Mouse (Mus musculus) bone marrow, adult 2 months (tissue): ENCODE data around the gene Vps18.

Experiments used
- CTCF ChIP-seq: fragments of 200-500 bp; IDR thresholded peaks from 2 replicates; pipeline ENCODE4 v1.5.1; 2011; ENCODE audit warnings: low read length, control low read depth; ENCODE audit not compliant: control insufficient read depth, insufficient read depth
- POLR2A ChIP-seq: fragments of 200-500 bp; IDR thresholded peaks from 2 replicates; pipeline ENCODE4 v1.6.1; 2011; ENCODE audit warnings: low read depth, mild to moderate bottlenecking, control low read depth, low read length, borderline replicate concordance; ENCODE audit not compliant: control insufficient read depth

GRCm38 (mm10) chr2:119335535-119335934 is 47.0 kb downstream of the Vps18 start:
- no peak for TF ChIP-seq POLR2A
- no peak for TF ChIP-seq CTCF
